Mouse (Mus musculus) liver, embryonic 14.5 days (tissue): ENCODE results near the gene Uri1. TPM values are rescaled to one million over a fixed set of nuclear protein-coding genes. Genes with fewer than 3 reads are reported as not detected.

ENCODE experiments used
- ATAC-seq: fragments of 200-750 bp; cut with Nextera tagmentation; 2 replicates; pipeline ENCODE4 v1.8.0; 2017; ENCODE audit warnings: moderate number of reproducible peaks, mild to moderate bottlenecking, moderate library complexity; ENCODE audit not compliant: insufficient read depth
- DNase-seq, 3 experiments: peaks; one replicate each; pipeline ENCODE4 v3.0.0-alpha.2; 2012 to 2013; ENCODE audit warnings: low read depth in 3 of 3, low spot score in 3 of 3
- H3K27ac ChIP-seq: fragments of 300-500 bp; sonication (generic); 2 replicates; pipeline ENCODE4 v1.5.1; 2014; ENCODE audit warnings: moderate library complexity, mild to moderate bottlenecking, control low read depth, inconsistent platforms
- H3K27me3 ChIP-seq: fragments of 300-500 bp; sonication (generic); 2 replicates; pipeline ENCODE4 v1.6.1; 2014; ENCODE audit warnings: mild to moderate bottlenecking, low read length, moderate library complexity; ENCODE audit not compliant: control insufficient read depth, insufficient read depth
- H3K36me3 ChIP-seq: fragments of 300-500 bp; sonication (generic); replicated peaks from 2 replicates; pipeline ENCODE4 v1.6.1; 2014; ENCODE audit warnings: low read depth; ENCODE audit not compliant: control insufficient read depth, insufficient read depth
- H3K4me1 ChIP-seq, 2 experiments: fragments of 200-500 bp in 1 of 2; fragments of 300-500 bp in 1 of 2; sonication (generic) in 1 of 2; replicated peaks; 2 replicates each; pipeline ENCODE4 v1.6.1; 2012 to 2014; ENCODE audit warnings: antibody characterized with exemption in 1 of 2, inconsistent platforms in 1 of 2, low read length in 1 of 2; ENCODE audit not compliant: control insufficient read depth in 2 of 2, insufficient read depth in 2 of 2
- H3K4me2 ChIP-seq: fragments of 300-500 bp; sonication (generic); 2 replicates; pipeline ENCODE4 v1.6.1; 2014; ENCODE audit warnings: low read depth, mild to moderate bottlenecking, control low read depth, moderate library complexity
- H3K4me3 ChIP-seq, 2 experiments: fragments of 200-500 bp in 1 of 2; fragments of 300-500 bp in 1 of 2; sonication (generic) in 1 of 2; 2 replicates each; pipeline ENCODE4 v1.5.1; 2012 to 2014; ENCODE audit warnings: low read depth in 2 of 2, low read length in 2 of 2, mild to moderate bottlenecking in 2 of 2, control low read depth in 1 of 2, inconsistent platforms in 1 of 2, moderate library complexity in 1 of 2; ENCODE audit not compliant: insufficient read depth in 1 of 2
- H3K9ac ChIP-seq: fragments of 300-500 bp; sonication (generic); replicated peaks from 2 replicates; pipeline ENCODE4 v1.6.1; 2014; ENCODE audit warnings: mild to moderate bottlenecking, control low read depth, moderate library complexity
- H3K9me3 ChIP-seq: fragments of 300-500 bp; sonication (generic); 2 replicates; pipeline ENCODE4 v1.6.1; 2016; ENCODE audit warnings: low read length, mixed read lengths; ENCODE audit not compliant: control insufficient read depth
- CTCF ChIP-seq: IDR thresholded peaks from 2 replicates; pipeline ENCODE4 v1.5.1; 2016; ENCODE audit warnings: antibody characterized with exemption, low read depth, control low read depth
- EP300 ChIP-seq: IDR thresholded peaks from 2 replicates; pipeline ENCODE4 v1.6.1; 2016; ENCODE audit warnings: antibody characterized with exemption, low read depth
- WGBS: fragments of 180-500 bp; shearing (Covaris S2); extraction: QIAGEN DNeasy Blood & Tissue Kit; methylation state at CpG from one replicate; pipeline ENCODE4 v1.1.7; 2014; ENCODE audit not compliant: insufficient replicate concordance; 5-methylcytosine and 5-hydroxymethylcytosine counted together
- polyA plus RNA-seq, 2 experiments: library from polyadenylated mRNA; depleted of rRNA in 1 of 2; stranded (reverse) in 1 of 2; unstranded in 1 of 2; fragments of >200 nt; fragmentation: Nextera tagmentation in 1 of 2; extraction: Ambion mirVana in 1 of 2; gene quantifications; 2 replicates each; pipeline versions ENCODE4 v1.2.1 to v1.2.3; 2012 to 2014

Gene Uri1
- polyA plus RNA-seq, 2 experiments: 7.2 to 11.9 TPM

- Histone ChIP-seq H3K9ac (no peak overlapping the region), H3K9me3 (no peaks in the 10 kb centered on the region), H3K4me1 (no peaks in the 10 kb centered on the region), H3K4me2 (no peak overlapping the region), H3K27me3 (no peaks in the 10 kb centered on the region), H3K27ac (no peak overlapping the region), H3K4me3 (no peak overlapping the region), H3K36me3 (no peaks in the 10 kb centered on the region)
- WGBS: 49% methylated on average over 2 of the region's 2 CpGs
- DNase-seq (peak in 1 of 3 experiments; percentile 2), ATAC-seq (no peak; the same call in 1 of the 2 replicates)
- no peak for TF ChIP-seq EP300
- peak; percentile 54 for TF ChIP-seq CTCF
Observed at GRCm38 (mm10) chr7:37999691-38000090, 23.7 kb downstream of the Uri1 start.

GRCm38 (mm10) chr7:37992861-37993260 is 30.5 kb downstream of the Uri1 start:
- no peak overlapping the region for H3K9ac ChIP-seq
- no peak overlapping the region for H3K27ac ChIP-seq
- no peaks in the 10 kb centered on the region for H3K9me3 ChIP-seq
- no peaks in the 10 kb centered on the region for H3K36me3 ChIP-seq
- ATAC-seq (no peak), DNase-seq (no peak)
- no peaks in the 10 kb centered on the region for H3K4me1 ChIP-seq
- H3K4me3 ChIP-seq: no peak overlapping the region
- 81% methylated on average over 2 of the region's 2 CpGs for WGBS
- no peak overlapping the region for H3K4me2 ChIP-seq
- H3K27me3 ChIP-seq: no peaks in the 10 kb centered on the region
- no peak for TF ChIP-seq EP300
- TF ChIP-seq CTCF: no peak

- no peak for ATAC-seq
- H3K9ac ChIP-seq: no peak overlapping the region
- H3K27ac ChIP-seq: no peak overlapping the region
- H3K27me3 ChIP-seq: no peaks in the 10 kb centered on the region
- TF ChIP-seq CTCF (no peak), EP300 (no peak)
- no peaks in the 10 kb centered on the region for H3K4me1 ChIP-seq
- no peak overlapping the region for H3K4me2 ChIP-seq
- no peak for DNase-seq
- 43% methylated on average over 5 of the region's 5 CpGs for WGBS
- no peaks in the 10 kb centered on the region for H3K36me3 ChIP-seq
- H3K9me3 ChIP-seq: no peaks in the 10 kb centered on the region
- H3K4me3 ChIP-seq: no peak overlapping the region
Observed at GRCm38 (mm10) chr7:37984866-37985265, 38.5 kb downstream of the Uri1 start.

- DNase-seq: no peak
- H3K36me3 ChIP-seq: no peaks in the 10 kb centered on the region
- H3K9ac ChIP-seq: no peak overlapping the region
- no peak for TF ChIP-seq EP300
- no peak for TF ChIP-seq CTCF
- no peak overlapping the region for H3K4me3 ChIP-seq
- no peaks in the 10 kb centered on the region for H3K9me3 ChIP-seq
- WGBS: 67% methylated on average over 6 of the region's 6 CpGs
- no peak overlapping the region for H3K27ac ChIP-seq
- no peaks in the 10 kb centered on the region for H3K27me3 ChIP-seq
- H3K4me2 ChIP-seq: no peak overlapping the region
- ATAC-seq: no peak
- H3K4me1 ChIP-seq: no peaks in the 10 kb centered on the region
Observed at GRCm38 (mm10) chr7:37983471-37983870, 39.9 kb downstream of the Uri1 start.

GRCm38 (mm10) chr7:37979729-37980128 is 43.6 kb downstream of the Uri1 start:
- WGBS: 69% methylated on average over 3 of the region's 3 CpGs
- no peaks in the 10 kb centered on the region for H3K36me3 ChIP-seq
- no peak overlapping the region for H3K27ac ChIP-seq
- H3K4me2 ChIP-seq: no peak overlapping the region
- no peaks in the 10 kb centered on the region for H3K4me1 ChIP-seq
- no peak for ATAC-seq
- DNase-seq: no peak
- H3K9me3 ChIP-seq: no peaks in the 10 kb centered on the region
- no peaks in the 10 kb centered on the region for H3K27me3 ChIP-seq
- no peak overlapping the region for H3K9ac ChIP-seq
- no peak overlapping the region for H3K4me3 ChIP-seq
- TF ChIP-seq EP300: no peak
- TF ChIP-seq CTCF: no peak

- Histone ChIP-seq H3K9ac (no peak overlapping the region), H3K4me1 (no peaks in the 10 kb centered on the region), H3K27ac (no peak overlapping the region), H3K9me3 (no peaks in the 10 kb centered on the region), H3K27me3 (no peaks in the 10 kb centered on the region), H3K4me3 (no peak overlapping the region), H3K4me2 (no peak overlapping the region), H3K36me3 (no peaks in the 10 kb centered on the region)
- TF ChIP-seq CTCF: 0 out of 2 replicates have a peak, but pooled peaks have one; percentile 13
- TF ChIP-seq EP300: no peak
- 66% methylated on average over 4 of the region's 4 CpGs for WGBS
- ATAC-seq (no peak), DNase-seq (no peak)
Observed at GRCm38 (mm10) chr7:37978412-37978811, 44.9 kb downstream of the Uri1 start.
